Mouse (Mus musculus) thymus, adult 18-20 months (tissue): ENCODE data around the gene Tbr1.

Experiments
- DNase-seq, 2 experiments: peaks; one replicate each; pipeline ENCODE4 v3.0.0; 2022; ENCODE audit warnings: mixed read lengths in 2 of 2

Gene Tbr1

DNA sequence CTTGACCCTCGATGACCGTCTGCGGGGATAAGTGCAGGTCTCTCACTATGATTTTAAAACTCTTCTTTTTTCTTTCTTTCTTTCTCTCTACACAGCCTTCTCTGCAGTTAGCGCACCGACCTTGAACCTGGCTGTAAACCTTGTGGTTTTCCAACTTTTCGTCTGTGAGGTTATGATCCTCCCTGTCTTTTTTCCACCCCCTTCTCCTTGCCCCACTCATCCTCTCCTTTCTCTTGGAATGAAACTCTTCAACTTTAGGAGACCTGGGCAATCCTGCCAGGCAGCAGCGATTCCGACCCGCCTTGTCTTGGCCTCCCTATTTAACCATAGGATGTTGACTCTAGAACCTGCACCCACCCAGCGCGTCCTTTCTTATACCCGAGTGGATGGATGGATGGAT, 9.8 kb downstream of the Tbr1 start:
- DNase-seq: no peak

DNA sequence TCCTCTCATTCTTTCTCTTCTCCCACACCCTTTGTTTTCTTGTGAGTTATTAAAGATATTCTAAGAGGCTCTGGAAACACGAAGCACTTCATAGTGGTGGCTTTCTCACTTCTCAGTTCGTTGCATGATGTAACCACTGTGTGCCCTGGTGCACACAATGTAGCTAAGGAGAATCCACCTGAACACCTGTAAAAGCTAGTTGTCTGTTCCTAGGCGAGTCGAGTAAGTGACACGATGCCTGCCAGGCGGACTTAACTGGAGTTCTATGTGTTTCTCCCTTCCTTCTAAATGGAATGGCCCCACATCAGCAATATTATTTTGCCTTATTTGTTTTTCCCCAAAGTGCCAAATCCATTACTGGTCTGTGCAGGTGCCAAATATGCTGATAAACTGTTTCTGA, 10.4 kb downstream of the Tbr1 start:
- no peak for DNase-seq

DNA sequence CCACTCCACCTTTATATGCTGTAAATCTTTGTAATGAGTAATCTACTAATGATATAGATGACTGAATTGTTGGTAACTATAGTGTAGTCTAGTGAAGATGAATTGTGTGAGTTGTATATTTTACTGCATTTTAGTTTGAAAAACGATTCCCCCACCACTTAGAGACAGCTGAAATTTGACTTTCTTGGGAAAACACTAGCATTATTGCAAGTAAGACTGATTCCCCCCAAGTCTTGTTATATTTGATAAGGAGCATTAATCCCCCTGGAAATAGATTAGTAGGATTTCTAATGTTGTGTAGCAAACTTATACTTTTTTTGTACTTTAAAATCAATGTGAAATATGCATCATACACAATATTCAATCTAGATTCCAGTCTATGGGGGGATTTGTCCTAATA, 10.8 kb downstream of the Tbr1 start:
- no peak for DNase-seq

DNA sequence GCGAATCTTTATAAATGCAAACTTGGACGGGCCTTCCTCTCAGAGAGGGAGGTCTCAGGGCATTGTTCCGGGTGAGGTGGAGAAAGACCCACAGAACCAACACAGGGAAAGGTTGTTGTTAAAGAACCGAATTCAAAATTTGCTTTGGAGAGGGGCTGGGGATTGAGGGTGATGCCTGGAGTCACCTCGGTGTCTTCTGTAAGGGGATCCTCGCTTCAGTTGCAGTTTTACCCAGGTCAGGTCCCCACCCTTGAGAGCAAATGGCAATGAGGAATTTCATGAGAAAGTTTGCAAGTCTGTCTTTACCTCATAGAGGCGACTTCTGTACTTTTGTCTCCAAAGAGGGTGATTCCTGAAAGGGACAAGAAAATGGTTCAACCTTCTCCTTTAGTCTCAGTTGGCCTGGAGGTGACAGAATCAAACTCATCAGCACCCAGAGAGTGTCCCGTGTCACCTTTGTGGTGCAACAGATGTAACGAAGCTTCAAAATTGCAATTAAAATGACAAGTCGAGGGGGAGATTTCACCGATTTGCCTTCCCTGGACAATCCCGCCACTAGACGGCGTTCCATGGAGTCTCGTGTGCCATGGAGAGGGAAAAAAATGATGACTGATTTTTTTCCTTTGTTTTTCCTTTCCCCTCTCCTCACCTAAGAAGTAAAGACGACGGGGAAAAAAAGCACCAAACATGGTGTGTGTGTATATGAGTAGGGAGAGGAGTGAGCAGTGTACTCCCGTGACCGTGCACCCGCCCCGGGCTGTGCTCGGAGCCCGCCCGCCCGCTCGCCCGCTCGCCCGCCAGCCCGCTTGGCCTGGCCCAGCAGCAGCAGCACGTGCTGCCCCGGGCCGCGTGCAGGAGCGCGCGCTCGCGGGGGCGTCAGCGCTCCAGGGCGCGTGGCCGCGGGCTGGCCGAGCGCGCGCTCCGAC, 12.1 kb downstream of the Tbr1 start:
- no peak for DNase-seq

DNA sequence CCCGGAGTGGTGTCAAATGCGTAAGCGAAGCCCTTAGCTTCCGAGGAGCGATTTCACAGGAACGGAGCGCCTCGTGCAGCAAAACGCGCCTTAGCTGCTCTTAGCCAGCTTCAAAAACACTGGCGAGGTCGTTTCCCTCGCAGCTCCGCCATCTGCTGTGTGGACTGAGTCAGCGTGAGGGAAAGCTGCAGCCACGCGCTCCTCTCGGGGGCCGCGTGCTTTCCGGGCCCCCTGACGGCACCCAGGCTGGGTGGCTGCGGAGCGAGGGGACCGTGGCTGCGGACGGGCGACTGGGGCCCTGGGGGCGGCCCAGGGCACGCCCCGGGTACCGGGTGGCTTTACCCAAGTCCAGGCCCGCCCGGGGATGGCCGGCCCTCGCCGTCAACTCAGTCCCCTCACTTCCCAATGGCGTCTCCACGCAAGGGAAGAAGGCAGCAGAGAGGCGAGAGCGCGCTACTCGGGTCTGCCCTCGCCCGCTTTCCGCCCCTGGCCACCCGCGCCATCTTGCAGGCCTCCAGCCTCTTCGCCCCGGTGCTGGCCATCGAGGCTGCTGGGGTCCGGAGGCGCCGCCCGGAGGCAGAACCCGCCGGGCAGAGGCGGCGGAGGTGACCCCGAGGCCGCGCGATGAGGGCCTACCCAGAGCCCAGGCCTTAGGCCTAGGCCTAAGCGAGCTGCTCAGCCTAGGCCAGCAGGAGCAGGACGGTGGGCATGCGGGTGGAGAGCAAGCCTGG, 13.0 kb downstream of the Tbr1 start:
- DNase-seq: no peak

DNA sequence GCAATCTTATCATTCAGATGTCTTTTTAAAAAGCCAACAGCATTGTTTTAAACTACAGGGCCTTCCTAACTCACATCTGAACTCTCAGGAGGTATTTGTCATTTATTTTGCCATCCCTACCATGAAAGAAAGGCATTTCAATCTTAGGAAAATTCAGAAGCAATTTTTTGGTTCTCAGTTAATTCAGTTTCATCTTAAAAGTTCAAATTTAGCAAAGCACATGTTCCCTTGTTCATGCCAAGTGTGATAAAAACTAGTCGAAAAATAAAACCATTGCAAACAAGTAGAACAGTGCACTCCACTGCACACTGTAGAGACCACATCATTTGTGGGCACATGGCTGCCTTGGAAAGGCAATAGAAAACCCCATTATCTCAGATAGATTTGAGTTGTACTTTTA, 15.5 kb downstream of the Tbr1 start:
- DNase-seq: no peak

DNA sequence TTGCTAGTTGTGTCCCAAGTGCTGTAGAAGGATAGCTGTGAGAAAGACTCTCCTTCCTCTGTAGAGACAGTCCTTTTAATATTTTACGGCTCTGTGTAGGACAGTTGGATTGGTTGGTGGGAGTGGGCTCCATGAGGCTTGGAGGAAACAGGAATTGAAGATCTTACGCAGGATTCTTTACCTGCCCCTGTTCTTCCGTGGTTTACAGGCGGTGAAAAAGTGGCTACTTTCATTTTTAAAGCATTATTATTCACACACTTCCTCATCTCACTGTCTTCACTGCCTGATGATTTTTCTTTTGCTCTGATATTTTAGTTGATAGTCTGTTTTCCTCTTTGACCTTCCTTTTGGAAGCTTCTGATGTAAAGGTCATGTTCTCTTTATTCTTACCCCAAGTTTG, 17.5 kb downstream of the Tbr1 start:
- DNase-seq: no peak

DNA sequence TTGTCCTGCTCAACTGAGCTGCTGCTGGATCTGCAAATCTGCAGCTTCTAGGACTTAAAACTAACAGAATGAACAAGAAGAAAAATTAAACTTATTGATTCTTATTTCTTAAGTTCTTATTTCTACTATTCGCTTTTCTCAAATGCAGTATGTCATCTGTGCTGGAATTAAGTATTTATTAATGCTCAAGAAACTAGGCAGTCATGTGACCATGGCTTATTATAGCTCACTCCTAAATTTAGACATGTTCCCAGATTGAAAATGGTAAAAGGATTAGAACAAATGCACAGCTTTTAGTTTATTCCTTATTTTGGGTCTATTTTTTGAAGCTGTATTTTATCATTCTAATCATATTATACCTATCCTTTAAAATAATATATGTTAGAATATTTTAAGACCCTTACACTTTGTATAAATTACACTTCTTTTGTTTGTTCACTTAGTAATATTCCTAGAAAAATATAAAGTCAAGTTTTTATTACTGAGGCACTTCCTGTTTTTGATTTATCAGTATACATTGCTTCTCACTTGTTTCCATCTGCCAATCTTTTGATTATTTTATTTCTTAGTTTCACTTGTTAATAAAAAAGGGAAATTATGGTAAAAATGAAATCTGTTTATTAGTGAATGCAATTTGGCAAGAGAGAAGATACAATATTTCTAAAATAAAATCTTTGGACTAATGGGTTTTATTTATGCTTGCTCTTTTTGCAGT, 20.9 kb downstream of the Tbr1 start:
- DNase-seq: no peak

DNA sequence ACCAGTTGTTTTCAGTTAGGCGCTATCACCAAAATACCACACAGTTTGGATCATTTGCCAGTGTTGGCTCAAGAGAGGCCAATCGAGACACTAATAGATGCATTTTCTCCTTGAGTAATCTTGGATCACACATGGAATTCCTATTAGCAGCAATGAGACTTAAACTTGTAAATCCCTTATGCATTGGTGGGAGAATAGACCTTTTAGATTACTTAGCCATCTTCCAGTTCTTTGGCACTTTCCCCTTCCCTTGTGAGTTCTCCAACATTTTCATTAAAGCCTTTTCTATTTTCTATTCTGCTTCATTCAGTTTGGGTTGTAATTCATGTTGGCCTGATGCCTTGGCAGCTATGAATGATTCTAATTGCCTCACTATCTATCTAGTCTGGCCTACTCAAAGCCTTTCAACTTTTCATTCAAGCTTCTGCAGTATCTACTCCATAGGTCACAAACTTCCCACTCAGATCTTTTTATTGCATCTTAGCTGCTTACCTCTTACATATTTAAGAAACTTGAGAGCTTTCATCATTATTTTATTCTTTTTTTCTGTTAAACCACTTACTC, 34.6 kb downstream of the Tbr1 start:
- DNase-seq: no peak
